Mouse (Mus musculus) heart, embryonic 13.5 days (tissue): Measurements from ENCODE around the gene Aldh1a1. TPM values are rescaled to one million over a fixed set of nuclear protein-coding genes. Genes with fewer than 3 reads are reported as not detected.

Source experiments
- ATAC-seq: fragments of 200-750 bp; cut with Nextera tagmentation; 2 replicates; pipeline ENCODE4 v1.8.0; 2017; ENCODE audit warnings: moderate TSS enrichment; ENCODE audit not compliant: insufficient number of reproducible peaks, low FRiP score, low TSS enrichment; ENCODE audit errors: extremely low read depth
- H3K27ac ChIP-seq: fragments of 300-500 bp; sonication (generic); replicated peaks from 2 replicates; pipeline ENCODE4 v1.5.1; 2015; ENCODE audit warnings: moderate library complexity, mild to moderate bottlenecking, inconsistent platforms
- H3K27me3 ChIP-seq: fragments of 300-500 bp; sonication (generic); replicated peaks from 2 replicates; pipeline ENCODE4 v1.6.1; 2015; ENCODE audit warnings: mild to moderate bottlenecking, inconsistent platforms
- H3K36me3 ChIP-seq: fragments of 300-500 bp; sonication (generic); 2 replicates; pipeline ENCODE4 v1.6.1; 2015; ENCODE audit warnings: mild to moderate bottlenecking, inconsistent platforms
- H3K4me1 ChIP-seq: fragments of 300-500 bp; sonication (generic); 2 replicates; pipeline ENCODE4 v1.6.1; 2015; ENCODE audit warnings: inconsistent platforms
- H3K4me2 ChIP-seq: fragments of 300-500 bp; sonication (generic); 2 replicates; pipeline ENCODE4 v1.6.1; 2015; ENCODE audit warnings: inconsistent platforms, mild to moderate bottlenecking, moderate library complexity
- H3K4me3 ChIP-seq: fragments of 300-500 bp; sonication (generic); 2 replicates; pipeline ENCODE4 v1.5.1; 2015; ENCODE audit warnings: moderate library complexity, mild to moderate bottlenecking, inconsistent platforms
- H3K9ac ChIP-seq: fragments of 300-500 bp; sonication (generic); 2 replicates; pipeline ENCODE4 v1.6.1; 2015; ENCODE audit warnings: inconsistent platforms, mild to moderate bottlenecking, moderate library complexity
- H3K9me3 ChIP-seq: fragments of 300-500 bp; sonication (generic); 2 replicates; pipeline ENCODE4 v1.6.1; 2016; ENCODE audit warnings: inconsistent platforms
- WGBS: fragments of 180-500 bp; shearing (Covaris S2); methylation state at CpG from one replicate; pipeline ENCODE4 v1.1.7; 2015; ENCODE audit warnings: mixed read lengths; 5-methylcytosine and 5-hydroxymethylcytosine counted together
- polyA plus RNA-seq: library from polyadenylated mRNA; unstranded; fragments of >200 nt; fragmentation: Nextera tagmentation; extraction: Ambion mirVana; gene quantifications from 2 replicates; pipeline ENCODE4 v1.2.1, GENCODE M21; 2015

The Aldh1a1 gene
- polyA plus RNA-seq, 1 experiment from 2014 or later, result 2.7 TPM

GRCm38 (mm10) chr19:20677697-20678355, 185.3 kb downstream of the Aldh1a1 start:
- H3K27ac ChIP-seq, result no peak overlapping the region
- no peak overlapping the region for H3K4me3 ChIP-seq
- no peaks in the 10 kb centered on the region for H3K4me1 ChIP-seq
- no peaks in the 10 kb centered on the region for H3K9me3 ChIP-seq
- no peak for ATAC-seq
- WGBS, result 73% methylated on average over 3 of the region's 3 CpGs
- H3K36me3 ChIP-seq, result no peaks in the 10 kb centered on the region
- H3K9ac ChIP-seq, result no peak overlapping the region
- H3K4me2 ChIP-seq, result no peak overlapping the region
- H3K27me3 ChIP-seq, result no peaks in the 10 kb centered on the region

Other genes starting within 250 kb of the Aldh1a1 start
- 22.6 and 24.3 TPM in 2 replicates for gene Anxa1, start 101.8 kb upstream of the Aldh1a1 start, polyA plus RNA-seq
- gene Aldh1a7, start 234.8 kb downstream of the Aldh1a1 start, polyA plus RNA-seq, result 2.8 and 3.3 TPM in 2 replicates